Mouse (Mus musculus) intestine, postnatal 0 days (tissue): ENCODE results near the gene Igf1r. TPM values are rescaled to one million over a fixed set of nuclear protein-coding genes. Genes with fewer than 3 reads are reported as not detected.

Experiments
- ATAC-seq: fragments of 200-750 bp; cut with Nextera tagmentation; 2 replicates; pipeline ENCODE4 v1.8.0; 2017; ENCODE audit warnings: mild to moderate bottlenecking, moderate TSS enrichment, moderate library complexity
- H3K27ac ChIP-seq: fragments of 300-500 bp; sonication (generic); 2 replicates; pipeline ENCODE4 v1.5.1; 2014; ENCODE audit warnings: mild to moderate bottlenecking, low read depth, low read length, moderate library complexity
- H3K27me3 ChIP-seq: fragments of 300-500 bp; sonication (generic); replicated peaks from 2 replicates; pipeline ENCODE4 v1.6.1; 2014; ENCODE audit warnings: low read length, mixed read lengths; ENCODE audit not compliant: control insufficient read depth, insufficient read depth
- H3K36me3 ChIP-seq: fragments of 300-500 bp; sonication (generic); 2 replicates; pipeline ENCODE4 v1.6.1; 2014; ENCODE audit warnings: mild to moderate bottlenecking, moderate library complexity; ENCODE audit not compliant: control insufficient read depth, insufficient read depth
- H3K4me1 ChIP-seq: fragments of 300-500 bp; sonication (generic); replicated peaks from 2 replicates; pipeline ENCODE4 v1.6.1; 2014; ENCODE audit warnings: antibody characterized with exemption, low read length, mixed read lengths; ENCODE audit not compliant: control insufficient read depth, insufficient read depth
- H3K4me2 ChIP-seq: fragments of 300-500 bp; sonication (generic); replicated peaks from 2 replicates; pipeline ENCODE4 v1.6.1; 2014; ENCODE audit warnings: low read depth, mild to moderate bottlenecking, moderate library complexity
- H3K4me3 ChIP-seq: fragments of 300-500 bp; sonication (generic); 2 replicates; pipeline ENCODE4 v1.5.1; 2014; ENCODE audit warnings: low read depth, low read length
- H3K9ac ChIP-seq: fragments of 300-500 bp; sonication (generic); 2 replicates; pipeline ENCODE4 v1.6.1; 2014; ENCODE audit warnings: mild to moderate bottlenecking, low read depth, low read length
- H3K9me3 ChIP-seq: fragments of 300-500 bp; sonication (generic); 2 replicates; pipeline ENCODE4 v1.6.1; 2016; ENCODE audit warnings: mixed run types; ENCODE audit not compliant: control insufficient read depth
- CTCF ChIP-seq: sonication (generic); IDR thresholded peaks from 2 replicates; pipeline ENCODE4 v1.5.1; 2016; ENCODE audit warnings: low read depth, mild to moderate bottlenecking, control low read depth, antibody characterized with exemption, moderate library complexity
- WGBS: fragments of 180-500 bp; shearing (Covaris S2); extraction: QIAGEN DNeasy Blood & Tissue Kit; methylation state at CpG from one replicate; pipeline ENCODE4 v1.1.7; 2014; 5-methylcytosine and 5-hydroxymethylcytosine counted together
- polyA plus RNA-seq: library from polyadenylated mRNA; unstranded; fragments of >200 nt; fragmentation: Nextera tagmentation; extraction: Ambion mirVana; gene quantifications from 2 replicates; pipeline ENCODE4 v1.2.1, GENCODE M21; 2015

Gene Igf1r
- polyA plus RNA-seq, 1 experiment from 2014 or later = 5.3 TPM

- WGBS = 51% methylated on average over 8 of the region's 8 CpGs
These were observed 35.7 kb upstream of the Igf1r start for GRCm38 (mm10) chr7:67916960-67917359.

GRCm38 (mm10) chr7:67917753-67918152, 34.9 kb upstream of the Igf1r start:
- Histone ChIP-seq H3K4me2 (no peak overlapping the region), H3K4me1 (no peaks in the 10 kb centered on the region)
- no peak for ATAC-seq

More at GRCm38 (mm10) chr7:67916960-67917359, 35.7 kb upstream of the Igf1r start:
- no peaks in the 10 kb centered on the region for H3K9me3 ChIP-seq
- no peaks in the 10 kb centered on the region for H3K36me3 ChIP-seq
- H3K9ac ChIP-seq = no peak overlapping the region
- no peak for TF ChIP-seq CTCF
- H3K4me3 ChIP-seq = no peak overlapping the region
- H3K27ac ChIP-seq = no peak overlapping the region
- H3K27me3 ChIP-seq = no peaks in the 10 kb centered on the region
- no peak overlapping the region for H3K4me2 ChIP-seq
- no peak for ATAC-seq
- H3K4me1 ChIP-seq = no peaks in the 10 kb centered on the region

GRCm38 (mm10) chr7:67919467-67919866, 33.2 kb upstream of the Igf1r start:
- Histone ChIP-seq H3K4me2 (no peak overlapping the region), H3K9ac (no peak overlapping the region), H3K4me1 (no peaks in the 10 kb centered on the region), H3K36me3 (no peaks in the 10 kb centered on the region), H3K4me3 (no peak overlapping the region), H3K9me3 (no peaks in the 10 kb centered on the region), H3K27ac (no peak overlapping the region), H3K27me3 (no peaks in the 10 kb centered on the region)
- ATAC-seq = no peak
- TF ChIP-seq CTCF = no peak
- 45% methylated on average over 3 of the region's 3 CpGs for WGBS

More at GRCm38 (mm10) chr7:67917753-67918152, 34.9 kb upstream of the Igf1r start:
- H3K27me3 ChIP-seq = no peaks in the 10 kb centered on the region
- H3K4me3 ChIP-seq = no peak overlapping the region
- H3K9me3 ChIP-seq = no peaks in the 10 kb centered on the region
- no peak for TF ChIP-seq CTCF
- no peaks in the 10 kb centered on the region for H3K36me3 ChIP-seq
- no peak overlapping the region for H3K9ac ChIP-seq
- H3K27ac ChIP-seq = no peak overlapping the region
- WGBS = 94% methylated on average over 2 of the region's 2 CpGs

GRCm38 (mm10) chr7:67924215-67924614, 28.4 kb upstream of the Igf1r start:
- H3K4me3 ChIP-seq = no peak overlapping the region
- no peak overlapping the region for H3K9ac ChIP-seq
- no peak overlapping the region for H3K4me2 ChIP-seq
- H3K4me1 ChIP-seq = no peaks in the 10 kb centered on the region
- H3K27ac ChIP-seq = no peak overlapping the region
- no peak for ATAC-seq
- 53% methylated on average over 2 of the region's 2 CpGs for WGBS
- peaks cover 3% of the 10 kb centered on the region; the same call in 1 of the 2 replicates for H3K27me3 ChIP-seq
- TF ChIP-seq CTCF = no peak
- no peaks in the 10 kb centered on the region for H3K36me3 ChIP-seq
- no peaks in the 10 kb centered on the region for H3K9me3 ChIP-seq

GRCm38 (mm10) chr7:67930132-67930531, 22.5 kb upstream of the Igf1r start:
- no peak overlapping the region for H3K4me3 ChIP-seq
- H3K9me3 ChIP-seq = no peaks in the 10 kb centered on the region
- ATAC-seq = no peak
- H3K9ac ChIP-seq = no peak overlapping the region
- 73% methylated on average over 3 of the region's 3 CpGs for WGBS
- H3K4me1 ChIP-seq = no peaks in the 10 kb centered on the region
- H3K27me3 ChIP-seq = peaks cover 3% of the 10 kb centered on the region; the same call in 1 of the 2 replicates
- no peaks in the 10 kb centered on the region for H3K36me3 ChIP-seq
- TF ChIP-seq CTCF = no peak
- no peak overlapping the region for H3K27ac ChIP-seq
- H3K4me2 ChIP-seq = no peak overlapping the region

GRCm38 (mm10) chr7:67936801-67937200, 15.8 kb upstream of the Igf1r start:
- Histone ChIP-seq H3K27ac (no peak overlapping the region), H3K4me2 (no peak overlapping the region), H3K36me3 (no peaks in the 10 kb centered on the region), H3K9me3 (no peaks in the 10 kb centered on the region), H3K9ac (no peak overlapping the region), H3K27me3 (no peaks in the 10 kb centered on the region), H3K4me1 (no peaks in the 10 kb centered on the region), H3K4me3 (no peak overlapping the region)
- WGBS = 88% methylated on average over 7 of the region's 7 CpGs
- no peak for TF ChIP-seq CTCF
- ATAC-seq = no peak

GRCm38 (mm10) chr7:67943805-67944204, 8.8 kb upstream of the Igf1r start:
- no peak for ATAC-seq
- Histone ChIP-seq H3K4me2 (no peak overlapping the region), H3K4me3 (no peak overlapping the region), H3K9ac (no peak overlapping the region), H3K27ac (no peak overlapping the region), H3K4me1 (no peaks in the 10 kb centered on the region), H3K27me3 (peaks cover 4% of the 10 kb centered on the region; the same call in 1 of the 2 replicates), H3K9me3 (no peaks in the 10 kb centered on the region), H3K36me3 (no peaks in the 10 kb centered on the region)
- TF ChIP-seq CTCF = no peak
- 77% methylated on average over 9 of the region's 9 CpGs for WGBS
